In genomic region chr19:47890489-47891130, GRCm38 (mm10) we compare ENCODE assay signal across 8 mouse cellular contexts. TPM values are rescaled to one million over a fixed set of nuclear protein-coding genes. Genes with fewer than 3 reads are reported as not detected.
DNase-seq lines count a peak whose midpoint lies in the region; ATAC-seq lines count a peak whose summit lies in the region.
"Had no signal": no experiment of that assay in that cellular context is flagged by ENCODE, and none has a peak within 500 bp of the region (broad histone marks: within the 10 kb centered on the region; RNA-seq: fewer than 3 reads in every experiment).

No protein-coding gene starts in this region.

- 0 out of 2 replicates have a peak overlapping the region, but pooled peaks have one; percentile 2 for H3K4me2 ChIP-seq in intestine, embryonic 16.5 days (ENCODE audit: low read depth, low read length)
- H3K4me2 ChIP-seq in liver, embryonic 16.5 days (ENCODE audit: low read depth, low read length): no peak overlapping the region; the same call in 1 of the 2 replicates
- H3K4me2 ChIP-seq: forebrain, embryonic 15.5 days had no signal

- no peaks in the 10 kb centered on the region; the same call in 1 of the 2 replicates for H3K36me3 ChIP-seq in intestine, embryonic 16.5 days (ENCODE audit: control insufficient read depth, insufficient read depth, low read length)
- peaks cover 1% of the 10 kb centered on the region; the same call in 1 of the 2 replicates for H3K36me3 ChIP-seq in liver, embryonic 16.5 days (ENCODE audit: control insufficient read depth, insufficient read depth)

- intact Hi-C loops in left cerebral cortex, postnatal 36 days (cut with DNase I): no loop called here

- peak; percentile 20 for DNase-seq in thymus, postnatal 0 days (ENCODE audit: low spot score)
- DNase-seq in thymus, postnatal 10 days (ENCODE audit: low spot score in 2 of 2): no peak
- no peak for DNase-seq in left cerebral cortex, postnatal 36 days (ENCODE audit: low spot score in 2 of 2)
- no peak for DNase-seq in layer of hippocampus, adult 9-10 months (ENCODE audit: low spot score)
- DNase-seq in right cerebral cortex, postnatal 10 days (ENCODE audit: low spot score in 2 of 2): no peak

- ATAC-seq in intestine, embryonic 16.5 days: peak; percentile 32; the same call in 1 of the 2 replicates
- no peak for ATAC-seq in liver, embryonic 16.5 days (ENCODE audit: low read depth)
- ATAC-seq: forebrain, embryonic 15.5 days had no signal

- H3K27me3 ChIP-seq in intestine, embryonic 16.5 days (replicated peaks; ENCODE audit: control insufficient read depth, insufficient read depth, low read length): no peaks in the 10 kb centered on the region
- no peaks in the 10 kb centered on the region for H3K27me3 ChIP-seq in liver, embryonic 16.5 days (ENCODE audit: control insufficient read depth, insufficient read depth, low read depth, low read length)
- H3K27me3 ChIP-seq: forebrain, embryonic 15.5 days had no signal

- H3K27ac ChIP-seq in intestine, embryonic 16.5 days (ENCODE audit: low read length): peak overlapping the region; percentile 70
- no peak overlapping the region for H3K27ac ChIP-seq in liver, embryonic 16.5 days (ENCODE audit: low read length)
- H3K27ac ChIP-seq: forebrain, embryonic 15.5 days had no signal

- WGBS in intestine, embryonic 16.5 days: 34% methylated on average over 10 of the region's 10 CpGs
- WGBS in liver, embryonic 16.5 days (ENCODE audit: insufficient replicate concordance): 33% methylated on average over 10 of the region's 10 CpGs

- no peak overlapping the region for H3K9ac ChIP-seq in intestine, embryonic 16.5 days (ENCODE audit: low read depth, low read length)
- no peak overlapping the region for H3K9ac ChIP-seq in liver, embryonic 16.5 days (ENCODE audit: low read depth, low read length)
- H3K9ac ChIP-seq: forebrain, embryonic 15.5 days had no signal

- H3K4me3 ChIP-seq in intestine, embryonic 16.5 days (ENCODE audit: low read length): no peak overlapping the region
- 0 out of 2 replicates have a peak overlapping the region, but pooled peaks have one; percentile 11 for H3K4me3 ChIP-seq in liver, embryonic 16.5 days (ENCODE audit: low read depth, low read length)
- H3K4me3 ChIP-seq: forebrain, embryonic 15.5 days had no signal

- H3K9me3 ChIP-seq in intestine, embryonic 16.5 days (ENCODE audit: control insufficient read depth, low read length): no peaks in the 10 kb centered on the region
- no peaks in the 10 kb centered on the region for H3K9me3 ChIP-seq in liver, embryonic 16.5 days (replicated peaks; ENCODE audit: control insufficient read depth, low read length)
- H3K9me3 ChIP-seq: forebrain, embryonic 15.5 days had no signal

- peaks cover 13% of the 10 kb centered on the region; the same call in 1 of the 2 replicates for H3K4me1 ChIP-seq in intestine, embryonic 16.5 days (ENCODE audit: control insufficient read depth, insufficient read depth, low read length)
- H3K4me1 ChIP-seq in liver, embryonic 16.5 days (ENCODE audit: control insufficient read depth, low read depth, low read length): no peaks in the 10 kb centered on the region; the same call in 1 of the 2 replicates

RNA-seq across cellular contexts. Expression of gene Gsto2, which starts 25.3 kb away (rescaled TPM):
- polyA plus RNA-seq in thymus, postnatal 0 days (2015; fragmentation: Nextera tagmentation; extraction: Ambion mirVana): 0.39 and 0.52 TPM in 2 replicates
- 0.68 and 1.2 TPM in 2 replicates for polyA plus RNA-seq in intestine, embryonic 16.5 days (2015; fragmentation: Nextera tagmentation; extraction: Ambion mirVana)
- polyA plus RNA-seq in liver, embryonic 16.5 days (2015; fragmentation: Nextera tagmentation; extraction: Ambion mirVana): 0.07 and 0.08 TPM in 2 replicates
- total RNA-seq in left cerebral cortex, postnatal 36 days (2021): 1 to 10 TPM; 2.2 to 2.7 TPM

RNA-seq across cellular contexts. Expression of gene Cfap43, which starts 28.5 kb away (rescaled TPM):
- polyA plus RNA-seq in thymus, postnatal 0 days (2015; fragmentation: Nextera tagmentation; extraction: Ambion mirVana): 0.20 and 0.35 TPM in 2 replicates
- polyA plus RNA-seq in intestine, embryonic 16.5 days (2015; fragmentation: Nextera tagmentation; extraction: Ambion mirVana): 0.11 and 0.15 TPM in 2 replicates
- polyA plus RNA-seq in liver, embryonic 16.5 days (2015; fragmentation: Nextera tagmentation; extraction: Ambion mirVana): 0.01 TPM in 1 of 2 replicates, not detected in the other
- under 1 TPM; 0.29 to 0.39 TPM for total RNA-seq in left cerebral cortex, postnatal 36 days (2021)

RNA-seq across cellular contexts. Expression of gene Itprip, which starts 28.5 kb away (rescaled TPM):
- 20.9 and 21.1 TPM in 2 replicates for polyA plus RNA-seq in thymus, postnatal 0 days (2015; fragmentation: Nextera tagmentation; extraction: Ambion mirVana)
- 8.0 and 8.8 TPM in 2 replicates for polyA plus RNA-seq in intestine, embryonic 16.5 days (2015; fragmentation: Nextera tagmentation; extraction: Ambion mirVana)
- polyA plus RNA-seq in liver, embryonic 16.5 days (2015; fragmentation: Nextera tagmentation; extraction: Ambion mirVana): 4.0 and 4.3 TPM in 2 replicates
- 1 to 10 TPM in 1 of 2 experiments, under 1 TPM in 1; 0.95 to 1.1 TPM for total RNA-seq in left cerebral cortex, postnatal 36 days (2021)

RNA-seq across cellular contexts. Expression of gene Gsto1, which starts 35.8 kb away (rescaled TPM):
- 84.0 and 157 TPM in 2 replicates for polyA plus RNA-seq in thymus, postnatal 0 days (2015; fragmentation: Nextera tagmentation; extraction: Ambion mirVana)
- polyA plus RNA-seq in intestine, embryonic 16.5 days (2015; fragmentation: Nextera tagmentation; extraction: Ambion mirVana): 588 and 626 TPM in 2 replicates
- 123 and 134 TPM in 2 replicates for polyA plus RNA-seq in liver, embryonic 16.5 days (2015; fragmentation: Nextera tagmentation; extraction: Ambion mirVana)
- 10 to 100 TPM; 46.6 to 50.3 TPM for total RNA-seq in left cerebral cortex, postnatal 36 days (2021)

RNA-seq across cellular contexts. Expression of gene Cfap58, which starts 46.9 kb away (rescaled TPM):
- 0.09 and 0.18 TPM in 2 replicates for polyA plus RNA-seq in thymus, postnatal 0 days (2015; fragmentation: Nextera tagmentation; extraction: Ambion mirVana)
- polyA plus RNA-seq in intestine, embryonic 16.5 days (2015; fragmentation: Nextera tagmentation; extraction: Ambion mirVana): not detected in 2 replicates
- polyA plus RNA-seq in liver, embryonic 16.5 days (2015; fragmentation: Nextera tagmentation; extraction: Ambion mirVana): not detected in 2 replicates
- total RNA-seq in left cerebral cortex, postnatal 36 days (2021): under 1 TPM; 0.29 to 0.30 TPM
